In the genomic region with DNA sequence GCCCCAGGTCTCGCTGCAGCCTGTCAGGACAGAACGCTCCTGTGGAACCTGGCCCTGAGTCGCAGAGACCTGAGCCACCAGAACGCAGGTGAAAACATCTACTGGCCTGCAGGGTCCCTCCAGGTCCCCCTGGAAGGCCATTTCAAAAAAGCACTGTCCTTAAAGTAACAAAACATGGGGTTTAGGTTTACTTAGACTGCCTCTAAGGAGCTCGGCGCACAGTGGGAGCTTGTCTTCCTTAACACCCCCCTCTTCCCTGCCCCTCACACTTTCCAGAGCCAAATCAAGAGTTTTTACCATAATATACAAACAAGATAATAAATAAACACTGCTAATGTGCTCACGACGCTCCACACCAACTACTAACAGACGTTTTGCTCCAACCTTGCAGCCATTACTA, we compare ENCODE assay signal across 21 mouse cellular contexts. TPM values are rescaled to one million over a fixed set of nuclear protein-coding genes. Genes with fewer than 3 reads are reported as not detected.
DNase-seq lines count a peak whose midpoint lies in the region; ATAC-seq and TF ChIP-seq lines count a peak whose summit lies in the region.
"Had no signal": no experiment of that assay in that cellular context is flagged by ENCODE, and none has a peak within 500 bp of the region (broad histone marks: within the 10 kb centered on the region; RNA-seq: fewer than 3 reads in every experiment).

No protein-coding gene starts in this region.

- no peak for TF ChIP-seq POLR2A in MEL (IDR thresholded peaks at IDR 0.05; ENCODE audit: control insufficient read depth in 1 of 2, insufficient read depth in 1 of 2, low read depth in 1 of 2, low read length in 2 of 2, poor library complexity in 1 of 2)

- H3K27me3 ChIP-seq in E14TG2a.4 (ENCODE audit: insufficient read depth, low read length) (no peaks in the 10 kb centered on the region), MEL (ENCODE audit: control insufficient read depth in 1 of 2, insufficient read depth in 2 of 2, low read length in 2 of 2) (no peaks in the 10 kb centered on the region)
- no peaks in the 10 kb centered on the region for H3K27me3 ChIP-seq in hindbrain, embryonic 11.5 days (ENCODE audit: control insufficient read depth, insufficient read depth, low read length)
- no peaks in the 10 kb centered on the region for H3K27me3 ChIP-seq in forebrain, embryonic 12.5 days
- H3K27me3 ChIP-seq: CH12.LX, Patski had no signal

- H3K79me2 ChIP-seq in MEL (ENCODE audit: control insufficient read depth, insufficient read depth, low read length, poor library complexity): no peaks in the 10 kb centered on the region

- H3K4me3 ChIP-seq in E14TG2a.4 (replicated peaks; ENCODE audit: low read length): 0 out of 2 replicates have a peak overlapping the region, but pooled peaks have one; percentile 23
- no peak overlapping the region for H3K4me3 ChIP-seq in MEL (ENCODE audit: control insufficient read depth in 1 of 2, insufficient read depth in 1 of 2, low read depth in 2 of 2, low read length in 2 of 2)
- H3K4me3 ChIP-seq in hindbrain, embryonic 11.5 days (ENCODE audit: low read depth, low read length): no peak overlapping the region
- no peak overlapping the region for H3K4me3 ChIP-seq in forebrain, embryonic 12.5 days (replicated peaks)

- no peak overlapping the region for H3K27ac ChIP-seq in MEL (ENCODE audit: control insufficient read depth, low read depth, low read length)
- H3K27ac ChIP-seq in hindbrain, embryonic 11.5 days (ENCODE audit: low read depth, low read length): no peak overlapping the region
- H3K27ac ChIP-seq in forebrain, embryonic 12.5 days: no peak overlapping the region

- TF ChIP-seq EP300 in MEL (IDR thresholded peaks at IDR 0.05; ENCODE audit: low read depth in 1 of 2, low read length in 2 of 2): no peak

- H3K4me2 ChIP-seq in hindbrain, embryonic 11.5 days (replicated peaks; ENCODE audit: low read depth, low read length): no peak overlapping the region
- H3K4me2 ChIP-seq in forebrain, embryonic 12.5 days: no peak overlapping the region

- peaks cover 98% of the 10 kb centered on the region for H3K36me3 ChIP-seq in E14TG2a.4 (ENCODE audit: insufficient read depth, low read length)
- H3K36me3 ChIP-seq in MEL (ENCODE audit: control insufficient read depth in 1 of 2, insufficient read depth in 2 of 2, low read length in 2 of 2): peaks cover 6 to 28% of the 10 kb centered on the region in 2 experiments
- peaks cover 4% of the 10 kb centered on the region for H3K36me3 ChIP-seq in hindbrain, embryonic 11.5 days (ENCODE audit: control insufficient read depth, insufficient read depth, low read length)
- H3K36me3 ChIP-seq in forebrain, embryonic 12.5 days (replicated peaks): peaks cover 81% of the 10 kb centered on the region

- no peak overlapping the region for H3K9ac ChIP-seq in MEL (ENCODE audit: control insufficient read depth, low read depth, low read length, poor library complexity, severe bottlenecking)
- H3K9ac ChIP-seq in hindbrain, embryonic 11.5 days (ENCODE audit: low read depth, low read length): no peak overlapping the region
- H3K9ac ChIP-seq in forebrain, embryonic 12.5 days: no peak overlapping the region

- peaks cover 35% of the 10 kb centered on the region for H3K4me1 ChIP-seq in E14TG2a.4 (replicated peaks; ENCODE audit: low read depth, low read length)
- peaks cover 0 to 4% of the 10 kb centered on the region in 2 experiments; a peak in 2 of 4 replicates for H3K4me1 ChIP-seq in MEL (ENCODE audit: control insufficient read depth in 1 of 2, insufficient read depth in 2 of 2, low read length in 2 of 2)
- no peaks in the 10 kb centered on the region for H3K4me1 ChIP-seq in hindbrain, embryonic 11.5 days (replicated peaks; ENCODE audit: control insufficient read depth, insufficient read depth, low read length)
- no peaks in the 10 kb centered on the region for H3K4me1 ChIP-seq in forebrain, embryonic 12.5 days

- TF ChIP-seq CTCF in E14TG2a.4 (conservative IDR thresholded peaks at IDR 0.05; ENCODE audit: low read length): no peak
- TF ChIP-seq CTCF in MEL (IDR thresholded peaks at IDR 0.05 in 2 of 3, conservative IDR thresholded peaks at IDR 0.05 in 1 of 3; ENCODE audit: control insufficient read depth in 1 of 3, insufficient read depth in 1 of 3, low read depth in 2 of 3, low read length in 3 of 3, poor library complexity in 1 of 3, severe bottlenecking in 1 of 3): no peak

- 95% methylated on average over 9 of the region's 9 CpGs for WGBS in hindbrain, embryonic 11.5 days
- 90% methylated on average over 9 of the region's 9 CpGs for WGBS in forebrain, embryonic 12.5 days

- H3K9me3 ChIP-seq in E14TG2a.4 (ENCODE audit: low read length) (no peaks in the 10 kb centered on the region), MEL (replicated peaks; ENCODE audit: insufficient read depth, low read length) (no peaks in the 10 kb centered on the region)
- H3K9me3 ChIP-seq in hindbrain, embryonic 11.5 days (ENCODE audit: control insufficient read depth, low read length): no peaks in the 10 kb centered on the region
- H3K9me3 ChIP-seq in forebrain, embryonic 12.5 days: no peaks in the 10 kb centered on the region
- H3K9me3 ChIP-seq: G1E had no signal

- no peak for ATAC-seq in hindbrain, embryonic 11.5 days (ENCODE audit: low FRiP score)
- ATAC-seq in forebrain, embryonic 12.5 days (ENCODE audit: low FRiP score): no peak
- ATAC-seq: activated CD4-positive, CD25-positive, alpha-beta regulatory T cell, adult 4 months; CD4-positive, CD25-positive, alpha-beta regulatory T cell, adult 4 months; Patski had no signal

- TF ChIP-seq RAD21 in MEL (IDR thresholded peaks at IDR 0.05; ENCODE audit: low read depth, low read length): no peak

- DNase-seq in MEL (ENCODE audit: low read depth, low spot score): no peak
- no peak for DNase-seq in hindbrain, embryonic 11.5 days (ENCODE audit: low spot score)
- DNase-seq: adrenal gland, adult 2 months; adrenal gland, adult 8-10 months; adrenal gland, postnatal 10 days; adrenal gland, postnatal 14 days; adrenal gland, postnatal 25 days; adrenal gland, postnatal 36 days; B cell, adult 2 months; cerebellum, adult 11 months; cerebellum, adult 11-12 months; cerebellum, adult 18-20 months; cerebellum, adult 2 months; cerebellum, adult 8-10 months had no signal

TF ChIP-seq in MEL, 35 proteins besides CTCF, POLR2A, EP300 and RAD21:
- TF ChIP-seq ZKSCAN1 (IDR thresholded peaks at IDR 0.05; ENCODE audit: low read depth, low read length) (peak; percentile 91), HCFC1 (IDR thresholded peaks at IDR 0.05; ENCODE audit: low read depth, low read length) (no peak), GABPA (IDR thresholded peaks at IDR 0.05; ENCODE audit: low read depth, low read length) (no peak), ZMIZ1 (IDR thresholded peaks at IDR 0.05; ENCODE audit: low read depth, low read length) (no peak), E2F4 (IDR thresholded peaks at IDR 0.05; ENCODE audit: borderline replicate concordance, low read depth, low read length) (no peak), NELFE (IDR thresholded peaks at IDR 0.05; ENCODE audit: low read depth, low read length) (no peak), CHD2 (IDR thresholded peaks at IDR 0.05; ENCODE audit: low read length) (no peak)

RNA-seq across cellular contexts. Expression of a gene that starts 12.1 kb away (rescaled TPM):
- 93.8 and 106 TPM in 2 replicates for total RNA-seq in MEL (2012; rRNA removed)
- 100 to 1,000 TPM in 1 of 2 experiments, 10 to 100 TPM in 1; 44.5 to 134 TPM for polyA plus RNA-seq in MEL (2012; ENCODE audit: insufficient read depth in 1 of 2, insufficient read length in 2 of 2, low read depth in 1 of 2, low replicate concordance in 2 of 2, missing spikeins in 1 of 2)
- polyA plus RNA-seq in hindbrain, embryonic 11.5 days (2014; fragmentation: Nextera tagmentation; extraction: Ambion mirVana): 11.5 and 13.8 TPM in 2 replicates
- 24.3 and 28.1 TPM in 2 replicates for polyA plus RNA-seq in forebrain, embryonic 12.5 days (2016; fragmentation: Nextera tagmentation; extraction: Ambion mirVana)

RNA-seq across cellular contexts. Expression of a gene that starts 27.8 kb away (rescaled TPM):
- 267 and 714 TPM in 2 replicates for total RNA-seq in MEL (2012; rRNA removed)
- polyA plus RNA-seq in MEL (2012; ENCODE audit: insufficient read depth in 1 of 2, insufficient read length in 2 of 2, low read depth in 1 of 2, low replicate concordance in 2 of 2, missing spikeins in 1 of 2): 100 to 1,000 TPM; 220 to 756 TPM
- polyA plus RNA-seq in hindbrain, embryonic 11.5 days (2014; fragmentation: Nextera tagmentation; extraction: Ambion mirVana): 767 and 789 TPM in 2 replicates
- polyA plus RNA-seq in forebrain, embryonic 12.5 days (2016; fragmentation: Nextera tagmentation; extraction: Ambion mirVana): 621 and 639 TPM in 2 replicates

RNA-seq across cellular contexts. Expression of a gene that starts 36.0 kb away (rescaled TPM):
- 55.6 and 58.2 TPM in 2 replicates for total RNA-seq in MEL (2012; rRNA removed)
- polyA plus RNA-seq in MEL (2012; ENCODE audit: insufficient read depth in 1 of 2, insufficient read length in 2 of 2, low read depth in 1 of 2, low replicate concordance in 2 of 2, missing spikeins in 1 of 2): 100 to 1,000 TPM in 1 of 2 experiments, not detected in 1; 110 TPM
- 5.0 and 6.8 TPM in 2 replicates for polyA plus RNA-seq in hindbrain, embryonic 11.5 days (2014; fragmentation: Nextera tagmentation; extraction: Ambion mirVana)
- 19.3 and 22.7 TPM in 2 replicates for polyA plus RNA-seq in forebrain, embryonic 12.5 days (2016; fragmentation: Nextera tagmentation; extraction: Ambion mirVana)

RNA-seq across cellular contexts. Expression of a gene that starts 49.3 kb away (rescaled TPM):
- total RNA-seq in MEL (2012; rRNA removed): 101 and 118 TPM in 2 replicates
- polyA plus RNA-seq in MEL (2012; ENCODE audit: insufficient read depth in 1 of 2, insufficient read length in 2 of 2, low read depth in 1 of 2, low replicate concordance in 2 of 2, missing spikeins in 1 of 2): 100 to 1,000 TPM; 162 to 390 TPM
- 77.2 and 83.2 TPM in 2 replicates for polyA plus RNA-seq in hindbrain, embryonic 11.5 days (2014; fragmentation: Nextera tagmentation; extraction: Ambion mirVana)
- polyA plus RNA-seq in forebrain, embryonic 12.5 days (2016; fragmentation: Nextera tagmentation; extraction: Ambion mirVana): 77.7 and 83.2 TPM in 2 replicates

RNA-seq across cellular contexts. Expression of a gene that starts 49.4 kb away (rescaled TPM):
- total RNA-seq in MEL (2012; rRNA removed): 95.2 and 99.2 TPM in 2 replicates
- 100 to 1,000 TPM in 1 of 2 experiments, not detected in 1; 128 TPM for polyA plus RNA-seq in MEL (2012; ENCODE audit: insufficient read depth in 1 of 2, insufficient read length in 2 of 2, low read depth in 1 of 2, low replicate concordance in 2 of 2, missing spikeins in 1 of 2)
- polyA plus RNA-seq in hindbrain, embryonic 11.5 days (2014; fragmentation: Nextera tagmentation; extraction: Ambion mirVana): 59.0 and 59.1 TPM in 2 replicates
- polyA plus RNA-seq in forebrain, embryonic 12.5 days (2016; fragmentation: Nextera tagmentation; extraction: Ambion mirVana): 79.5 and 82.5 TPM in 2 replicates
